14 mouse cellular contexts compared by ENCODE assay signal in the genomic region with DNA sequence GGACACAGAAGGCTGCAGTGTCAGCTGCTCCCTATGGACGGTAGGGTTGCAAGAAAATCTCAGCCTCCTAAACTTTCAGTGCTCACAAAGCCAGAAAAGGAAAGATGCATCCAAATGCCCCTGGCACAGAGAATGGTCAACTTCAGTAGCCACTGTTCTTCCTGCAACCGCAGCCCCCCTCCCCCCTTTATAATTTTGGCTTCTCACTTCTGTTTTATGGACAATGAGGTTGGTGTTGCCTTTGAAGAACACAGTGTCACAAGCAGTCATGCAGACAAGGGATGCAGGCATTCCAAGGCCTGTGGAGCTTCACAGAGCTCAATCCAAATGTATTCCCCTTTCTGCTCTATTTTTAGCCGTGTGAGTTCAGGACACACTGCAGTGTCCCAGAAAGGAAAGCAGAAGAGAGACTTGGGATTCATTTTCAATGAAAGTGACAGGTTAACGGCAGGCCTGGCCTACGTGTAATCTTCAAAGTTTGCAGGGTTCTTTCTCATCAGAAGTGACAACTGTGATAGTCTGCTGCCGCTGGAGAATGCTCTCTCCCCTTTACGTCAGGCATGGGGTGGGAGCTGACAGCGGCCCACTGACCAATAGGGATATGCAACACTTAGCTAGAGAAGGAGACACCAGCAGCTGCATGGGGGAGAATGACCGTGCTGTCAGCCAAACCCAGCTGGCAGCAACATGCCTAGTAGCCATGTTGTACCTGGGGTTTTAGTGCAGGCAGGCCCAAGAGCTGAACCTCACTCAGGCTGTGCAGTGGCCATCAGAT. TPM values are rescaled to one million over a fixed set of nuclear protein-coding genes. Genes with fewer than 3 reads are reported as not detected.
DNase-seq lines count a peak whose midpoint lies in the region; ATAC-seq lines count a peak whose summit lies in the region.
"Had no signal": no experiment of that assay in that cellular context is flagged by ENCODE, and none has a peak within 500 bp of the region (broad histone marks: within the 10 kb centered on the region; RNA-seq: fewer than 3 reads in every experiment).

No protein-coding gene starts in this region.

- H3K4me3 ChIP-seq in liver, embryonic 11.5 days (ENCODE audit: low read depth, low read length): no peak overlapping the region
- H3K4me3 ChIP-seq in hindbrain, embryonic 16.5 days (ENCODE audit: low read length): no peak overlapping the region
- H3K4me3 ChIP-seq: midbrain, embryonic 12.5 days; neural tube, embryonic 12.5 days had no signal

- H3K9ac ChIP-seq in liver, embryonic 11.5 days (ENCODE audit: low read depth, low read length): no peak overlapping the region
- no peak overlapping the region for H3K9ac ChIP-seq in hindbrain, embryonic 16.5 days (ENCODE audit: low read depth, low read length)
- H3K9ac ChIP-seq: liver, postnatal 0 days; midbrain, embryonic 12.5 days had no signal

- H3K4me2 ChIP-seq in liver, embryonic 11.5 days: no peak overlapping the region
- no peak overlapping the region for H3K4me2 ChIP-seq in hindbrain, embryonic 16.5 days (ENCODE audit: low read length)
- H3K4me2 ChIP-seq: midbrain, embryonic 12.5 days; neural tube, embryonic 12.5 days had no signal

- peaks cover 6% of the 10 kb centered on the region for H3K4me1 ChIP-seq in liver, embryonic 11.5 days (replicated peaks; ENCODE audit: control insufficient read depth, insufficient read depth, low read length)
- H3K4me1 ChIP-seq in hindbrain, embryonic 16.5 days (ENCODE audit: control insufficient read depth, insufficient read depth, low read depth, low read length): peaks cover 17% of the 10 kb centered on the region

- H3K27me3 ChIP-seq in liver, embryonic 11.5 days (replicated peaks; ENCODE audit: control insufficient read depth, insufficient read depth, low read length): no peaks in the 10 kb centered on the region
- no peaks in the 10 kb centered on the region for H3K27me3 ChIP-seq in hindbrain, embryonic 16.5 days (replicated peaks; ENCODE audit: control insufficient read depth, insufficient read depth, low read length)
- H3K27me3 ChIP-seq: midbrain, embryonic 12.5 days; neural tube, embryonic 12.5 days had no signal

- no peak for ATAC-seq in liver, embryonic 11.5 days (replicated peaks; ENCODE audit: low FRiP score)
- no peak for ATAC-seq in hindbrain, embryonic 16.5 days
- ATAC-seq: forebrain, embryonic 14.5 days; liver, postnatal 0 days had no signal

- peak; percentile 41 to 59 for DNase-seq in heart, adult 9 months (ENCODE audit: low spot score in 2 of 2)
- DNase-seq in heart, postnatal 36 days: no peak
- peak; percentile 23 for DNase-seq in urinary bladder, adult 2 months (ENCODE audit: low spot score)
- DNase-seq in urinary bladder, postnatal 4 days (ENCODE audit: low spot score in 2 of 2): no peak
- peak; percentile 52 to 62 for DNase-seq in heart, postnatal 10 days
- DNase-seq in liver, embryonic 11.5 days (ENCODE audit: low spot score): no peak
- DNase-seq: adrenal gland, postnatal 25 days; cerebellum, adult 11-12 months; kidney, adult 18-20 months; liver, postnatal 0 days had no signal

- H3K27ac ChIP-seq in liver, embryonic 11.5 days (ENCODE audit: low read depth, low read length): no peak overlapping the region
- no peak overlapping the region for H3K27ac ChIP-seq in hindbrain, embryonic 16.5 days (ENCODE audit: low read depth, low read length)
- H3K27ac ChIP-seq: midbrain, embryonic 12.5 days; neural tube, embryonic 12.5 days had no signal

- WGBS in liver, embryonic 11.5 days: 79% methylated on average over 9 of the region's 9 CpGs
- 80% methylated on average over 9 of the region's 9 CpGs for WGBS in hindbrain, embryonic 16.5 days

- intact Hi-C loops in heart, postnatal 36 days (cut with DNase I): loop anchor here (2.0 kb wide), 1 partner anchor 15 kb away; no protein-coding TSS in a partner anchor
- intact Hi-C loops in heart, postnatal 10 days (cut with DNase I): no loop called here

- peaks cover 34% of the 10 kb centered on the region for H3K36me3 ChIP-seq in liver, embryonic 11.5 days (ENCODE audit: control insufficient read depth, insufficient read depth, low read length)
- 0 out of 2 replicates have a peak, but pooled peaks cover 8% of the 10 kb centered on the region for H3K36me3 ChIP-seq in hindbrain, embryonic 16.5 days (ENCODE audit: control insufficient read depth, insufficient read depth, low read length)

- H3K9me3 ChIP-seq in liver, embryonic 11.5 days (ENCODE audit: control insufficient read depth, low read length): no peaks in the 10 kb centered on the region
- H3K9me3 ChIP-seq in hindbrain, embryonic 16.5 days (ENCODE audit: control insufficient read depth, low read length): no peaks in the 10 kb centered on the region
- H3K9me3 ChIP-seq: midbrain, embryonic 12.5 days; neural tube, embryonic 12.5 days had no signal

RNA-seq across cellular contexts. Expression of a gene that starts 18.0 kb away (rescaled TPM):
- total RNA-seq in heart, postnatal 36 days (2021): 10 to 100 TPM; 45.2 to 50.3 TPM
- polyA plus RNA-seq in urinary bladder, adult 2 months (2012; rRNA removed): 141 and 146 TPM in 2 replicates
- total RNA-seq in heart, postnatal 10 days (2021): 10 to 100 TPM; 76.6 to 79.5 TPM
- 230 and 233 TPM in 2 replicates for polyA plus RNA-seq in liver, embryonic 11.5 days (2014; fragmentation: Nextera tagmentation; extraction: Ambion mirVana)
- 239 and 258 TPM in 2 replicates for polyA plus RNA-seq in hindbrain, embryonic 16.5 days (2015; fragmentation: Nextera tagmentation; extraction: Ambion mirVana)

Comparison
In these comparisons a context has a peak if more than half of its experiments do, and no peak if none do; other contexts are left out.
1. DNase-seq: peak in heart, adult 9 months (2 of 2), urinary bladder, adult 2 months (single experiment) and heart, postnatal 10 days (2 of 2); none in heart, postnatal 36 days (0 of 2), urinary bladder, postnatal 4 days (0 of 2) and liver, embryonic 11.5 days (single experiment).